Mouse (Mus musculus) G1E (cell line): ENCODE results near the gene Fam155a.

ENCODE experiments used
- CTCF ChIP-seq: IDR thresholded peaks from 2 replicates; pipeline ENCODE4 v1.5.1; 2012; ENCODE audit warnings: low read depth, low read length, inconsistent platforms, mixed read lengths
- GATA1 ChIP-seq: IDR thresholded peaks from 2 replicates; pipeline ENCODE4 v1.6.1; 2012; ENCODE audit warnings: borderline replicate concordance, low read length, inconsistent platforms, mixed read lengths
- GATA2 ChIP-seq: IDR thresholded peaks from 2 replicates; pipeline ENCODE4 v1.6.1; 2012; ENCODE audit warnings: low read depth, low read length, inconsistent platforms, borderline replicate concordance
- POLR2AphosphoS5 ChIP-seq: IDR thresholded peaks from 2 replicates; pipeline ENCODE4 v1.6.1; 2012; ENCODE audit warnings: low read depth, low read length, inconsistent platforms; ENCODE audit not compliant: insufficient replicate concordance
- TAL1 ChIP-seq: conservative IDR thresholded peaks from 2 replicates; pipeline ENCODE4 v1.6.1; 2012; ENCODE audit warnings: low read depth, low read length, inconsistent platforms, mixed read lengths

- TF ChIP-seq CTCF (no peak), GATA2 (no peak), TAL1 (no peak), POLR2AphosphoS5 (no peak), GATA1 (no peak)
These were observed 175.0 kb downstream of the Fam155a start for GRCm38 (mm10) chr8:9596003-9596402.
